Mouse (Mus musculus) embryonic facial prominence, embryonic 14.5 days (tissue): ENCODE measurements around the gene Olfr1445. TPM values are rescaled to one million over a fixed set of nuclear protein-coding genes. Genes with fewer than 3 reads are reported as not detected.

ENCODE experiments used
- ATAC-seq: fragments of 200-750 bp; cut with Nextera tagmentation; 2 replicates; pipeline ENCODE4 v1.8.0; 2017; ENCODE audit warnings: low read depth, moderate number of reproducible peaks, moderate TSS enrichment
- DNase-seq: peaks from one replicate; pipeline ENCODE4 v3.0.0-alpha.2; 2015; ENCODE audit warnings: low spot score
- H3K27ac ChIP-seq: fragments of 300-500 bp; sonication (generic); replicated peaks from 2 replicates; pipeline ENCODE4 v1.5.1; 2014; ENCODE audit warnings: low read depth, mild to moderate bottlenecking, low read length, moderate library complexity
- H3K27me3 ChIP-seq: fragments of 300-500 bp; sonication (generic); replicated peaks from 2 replicates; pipeline ENCODE4 v1.6.1; 2014; ENCODE audit warnings: low read length; ENCODE audit not compliant: control insufficient read depth, insufficient read depth
- H3K36me3 ChIP-seq: fragments of 300-500 bp; sonication (generic); 2 replicates; pipeline ENCODE4 v1.6.1; 2014; ENCODE audit warnings: low read length, mixed read lengths; ENCODE audit not compliant: control insufficient read depth, insufficient read depth
- H3K4me1 ChIP-seq: fragments of 300-500 bp; sonication (generic); 2 replicates; pipeline ENCODE4 v1.6.1; 2014; ENCODE audit warnings: antibody characterized with exemption, low read length; ENCODE audit not compliant: control insufficient read depth, insufficient read depth
- H3K4me2 ChIP-seq: fragments of 300-500 bp; sonication (generic); 2 replicates; pipeline ENCODE4 v1.6.1; 2014; ENCODE audit warnings: low read depth, mild to moderate bottlenecking, low read length, moderate library complexity, mixed read lengths
- H3K4me3 ChIP-seq: fragments of 300-500 bp; sonication (generic); 2 replicates; pipeline ENCODE4 v1.5.1; 2014; ENCODE audit warnings: low read depth, mild to moderate bottlenecking, low read length
- H3K9ac ChIP-seq: fragments of 300-500 bp; sonication (generic); 2 replicates; pipeline ENCODE4 v1.6.1; 2014; ENCODE audit warnings: low read depth, mild to moderate bottlenecking, low read length, moderate library complexity, mixed read lengths
- H3K9me3 ChIP-seq: fragments of 300-500 bp; sonication (generic); 2 replicates; pipeline ENCODE4 v1.6.1; 2016; ENCODE audit warnings: low read length; ENCODE audit not compliant: control insufficient read depth
- WGBS: fragments of 180-500 bp; shearing (Covaris S2); extraction: QIAGEN DNeasy Blood & Tissue Kit; methylation state at CpG from one replicate; pipeline ENCODE4 v1.1.7; 2014; 5-methylcytosine and 5-hydroxymethylcytosine counted together
- polyA plus RNA-seq: library from polyadenylated mRNA; unstranded; fragments of >200 nt; fragmentation: Nextera tagmentation; extraction: Ambion mirVana; gene quantifications from 2 replicates; pipeline ENCODE4 v1.2.1, GENCODE M21; 2014

The Olfr1445 gene
- polyA plus RNA-seq = not detected in 2 replicates

GRCm38 (mm10) chr19:12883555-12883954 lies at the start of gene Olfr1445:
Gene Olfr1445 (plus strand): TSS chr19:12883855.
- Histone ChIP-seq H3K9ac (no peak within 1 kb of the TSS), H3K4me2 (no peak within 1 kb of the TSS), H3K4me1 (no peaks in the 10 kb centered on the region), H3K27ac (no peak within 1 kb of the TSS), H3K9me3 (no peaks in the 10 kb centered on the region), H3K36me3 (no peaks in the 10 kb centered on the region), H3K27me3 (no peaks in the 10 kb centered on the region), H3K4me3 (no peak within 1 kb of the TSS)
- ATAC-seq = no peak
- DNase-seq = no peak
- 79% methylated on average over 2 of the region's 2 CpGs for WGBS

GRCm38 (mm10) chr19:12838507-12838906 lies 45.1 kb upstream of the Olfr1445 start:
- ATAC-seq = no peak
- Histone ChIP-seq H3K4me2 (no peak overlapping the region), H3K27me3 (no peaks in the 10 kb centered on the region), H3K4me1 (no peaks in the 10 kb centered on the region), H3K9me3 (no peaks in the 10 kb centered on the region), H3K9ac (no peak overlapping the region), H3K27ac (no peak overlapping the region), H3K4me3 (no peak overlapping the region), H3K36me3 (no peaks in the 10 kb centered on the region)
- 91% methylated on average over 1 of the region's 1 CpGs for WGBS
- no peak for DNase-seq

- ATAC-seq = no peak
- H3K36me3 ChIP-seq = no peaks in the 10 kb centered on the region
- H3K4me3 ChIP-seq = no peak within 1 kb of the TSS
- H3K9me3 ChIP-seq = no peaks in the 10 kb centered on the region
- H3K27me3 ChIP-seq = no peaks in the 10 kb centered on the region
- DNase-seq = no peak
- no peak within 1 kb of the TSS for H3K4me2 ChIP-seq
- no peaks in the 10 kb centered on the region for H3K4me1 ChIP-seq
- no peak within 1 kb of the TSS for H3K9ac ChIP-seq
- H3K27ac ChIP-seq = no peak within 1 kb of the TSS
Measured at GRCm38 (mm10) chr19:12846382-12846781, 37.3 kb upstream of the Olfr1445 start, which contains the start of gene Gm5244. Gene Gm5244 (plus strand): TSS chr19:12846682.

DNA sequence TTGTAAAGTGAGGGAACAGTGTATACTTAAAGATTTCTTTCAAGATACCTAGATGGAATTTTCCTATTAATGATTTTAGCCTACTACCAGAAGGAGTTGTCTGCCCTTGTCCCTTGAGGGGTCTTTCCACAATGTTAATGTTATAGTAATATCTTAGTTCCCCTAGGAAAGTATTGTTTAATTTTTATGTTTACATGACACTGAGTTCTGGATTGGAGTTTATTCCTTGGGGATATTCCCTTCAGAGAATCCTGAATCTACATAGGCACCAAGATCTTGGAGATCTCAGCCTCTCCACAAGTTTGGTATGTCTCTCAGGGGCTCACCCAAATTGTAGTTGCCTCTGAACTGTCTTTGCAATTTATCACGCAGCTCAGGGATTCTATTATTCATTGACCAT lies 26.7 kb upstream of the Olfr1445 start, which contains the start of gene Olfr1444:
Gene Olfr1444 (plus strand): TSS at position 301 of the 400 bp plus-strand sequence.
- no peaks in the 10 kb centered on the region for H3K36me3 ChIP-seq

GRCm38 (mm10) chr19:12893424-12893823 lies 9.8 kb downstream of the Olfr1445 start, which contains the start of gene Olfr1446:
Gene Olfr1446 (minus strand): TSS chr19:12893524.
- 80% methylated on average over 1 of the region's 1 CpGs for WGBS
- no peak for ATAC-seq
- H3K4me1 ChIP-seq = no peaks in the 10 kb centered on the region
- no peak within 1 kb of the TSS for H3K4me2 ChIP-seq
- no peak within 1 kb of the TSS for H3K9ac ChIP-seq
- H3K27ac ChIP-seq = no peak within 1 kb of the TSS
- no peak for DNase-seq
- no peaks in the 10 kb centered on the region for H3K9me3 ChIP-seq
- no peak within 1 kb of the TSS for H3K4me3 ChIP-seq
- H3K36me3 ChIP-seq = no peaks in the 10 kb centered on the region
- no peaks in the 10 kb centered on the region for H3K27me3 ChIP-seq

More for the DNA sequence above, 26.7 kb upstream of the Olfr1445 start, which contains the start of gene Olfr1444:
- H3K9ac ChIP-seq = no peak within 1 kb of the TSS
- H3K27ac ChIP-seq = no peak within 1 kb of the TSS
- 49% methylated on average over 1 of the region's 1 CpGs for WGBS
- DNase-seq (no peak), ATAC-seq (no peak)
- no peak within 1 kb of the TSS for H3K4me2 ChIP-seq
- no peak within 1 kb of the TSS for H3K4me3 ChIP-seq
- no peaks in the 10 kb centered on the region for H3K4me1 ChIP-seq
- H3K9me3 ChIP-seq = no peaks in the 10 kb centered on the region
- H3K27me3 ChIP-seq = no peaks in the 10 kb centered on the region

DNA sequence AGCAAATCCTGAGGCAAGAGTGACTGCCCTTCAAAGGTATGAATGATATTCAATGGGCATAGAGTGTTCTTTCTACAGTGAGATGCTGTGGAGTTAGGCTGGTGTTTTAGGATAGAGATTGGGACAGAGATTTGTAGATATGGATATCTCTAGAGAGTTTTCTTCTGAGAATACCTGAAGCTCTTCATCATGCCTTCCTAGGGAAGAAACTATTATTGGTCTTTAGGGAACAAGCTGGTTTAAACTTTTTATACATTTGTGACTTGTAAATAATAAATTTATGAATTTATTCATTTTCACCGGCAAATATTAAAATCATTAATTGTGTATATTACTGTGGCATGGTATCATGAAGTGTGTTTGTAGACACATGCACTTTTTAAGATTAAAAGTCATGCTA lies 20.0 kb downstream of the Olfr1445 start, which contains the start of gene Olfr1447:
Gene Olfr1447 (minus strand): TSS at position 101 of the 400 bp plus-strand sequence.
- ATAC-seq (no peak), DNase-seq (no peak)
- Histone ChIP-seq H3K36me3 (no peaks in the 10 kb centered on the region), H3K27me3 (no peaks in the 10 kb centered on the region), H3K4me3 (no peak within 1 kb of the TSS), H3K9ac (no peak within 1 kb of the TSS), H3K9me3 (no peaks in the 10 kb centered on the region), H3K4me1 (no peaks in the 10 kb centered on the region), H3K27ac (no peak within 1 kb of the TSS), H3K4me2 (no peak within 1 kb of the TSS)
- WGBS = 94% methylated on average over 1 of the region's 1 CpGs

DNA sequence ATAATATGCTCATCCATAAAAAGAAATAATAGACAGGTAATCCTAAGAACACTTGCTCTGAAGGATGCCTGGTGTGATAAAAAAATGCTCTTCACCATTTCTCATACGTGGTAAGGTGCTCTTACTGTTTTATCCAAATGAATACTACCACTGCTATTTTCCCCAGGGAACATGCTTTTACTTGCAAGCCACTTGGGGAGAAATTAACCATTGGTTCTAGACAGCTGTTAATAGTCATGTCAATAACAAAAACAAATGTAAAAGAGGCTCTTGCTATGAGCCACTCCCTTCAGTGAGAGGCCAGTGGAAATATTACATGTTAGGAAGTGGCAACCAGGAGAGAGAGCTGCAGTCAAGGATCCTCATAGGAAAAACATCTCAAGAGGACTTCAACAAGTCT lies 40.7 kb downstream of the Olfr1445 start, which contains the start of gene Olfr1448:
Gene Olfr1448 (minus strand): TSS at position 101 of the 400 bp plus-strand sequence.
- H3K9me3 ChIP-seq = no peaks in the 10 kb centered on the region
- no peak within 1 kb of the TSS for H3K4me2 ChIP-seq
- H3K4me1 ChIP-seq = no peaks in the 10 kb centered on the region
- H3K27me3 ChIP-seq = no peaks in the 10 kb centered on the region
- no peaks in the 10 kb centered on the region for H3K36me3 ChIP-seq
- no peak within 1 kb of the TSS for H3K27ac ChIP-seq
- WGBS = 59% methylated on average over 1 of the region's 1 CpGs
- H3K9ac ChIP-seq = no peak within 1 kb of the TSS
- no peak for DNase-seq
- no peak within 1 kb of the TSS for H3K4me3 ChIP-seq
- ATAC-seq = no peak

GRCm38 (mm10) chr19:12930540-12930939 lies 46.9 kb downstream of the Olfr1445 start, which contains the start of gene Olfr1449:
Gene Olfr1449 (plus strand): TSS chr19:12930840.
- Histone ChIP-seq H3K4me3 (no peak within 1 kb of the TSS), H3K9ac (no peak within 1 kb of the TSS), H3K27ac (no peak within 1 kb of the TSS), H3K27me3 (no peaks in the 10 kb centered on the region), H3K4me2 (no peak within 1 kb of the TSS), H3K4me1 (no peaks in the 10 kb centered on the region), H3K36me3 (no peaks in the 10 kb centered on the region), H3K9me3 (no peaks in the 10 kb centered on the region)
- ATAC-seq (no peak), DNase-seq (no peak)
